Mouse (Mus musculus) forebrain, embryonic 12.5 days (tissue): ENCODE results near the gene Prph. TPM values are rescaled to one million over a fixed set of nuclear protein-coding genes. Genes with fewer than 3 reads are reported as not detected.

ENCODE experiments used
- ATAC-seq: fragments of 200-750 bp; cut with Nextera tagmentation; 2 replicates; pipeline ENCODE4 v1.8.0; 2017; ENCODE audit warnings: moderate TSS enrichment; ENCODE audit not compliant: low FRiP score
- H3K27ac ChIP-seq: fragments of 300-500 bp; sonication (generic); 2 replicates; pipeline ENCODE4 v1.5.1; 2016; ENCODE audit warnings: mild to moderate bottlenecking
- H3K27me3 ChIP-seq: fragments of 300-500 bp; sonication (generic); 2 replicates; pipeline ENCODE4 v1.6.1; 2016; ENCODE audit warnings: mild to moderate bottlenecking
- H3K36me3 ChIP-seq: fragments of 300-500 bp; sonication (generic); replicated peaks from 2 replicates; pipeline ENCODE4 v1.6.1; 2016; ENCODE audit warnings: mild to moderate bottlenecking
- H3K4me1 ChIP-seq: fragments of 300-500 bp; sonication (generic); 2 replicates; pipeline ENCODE4 v1.6.1; 2016
- H3K4me2 ChIP-seq: fragments of 300-500 bp; sonication (generic); 2 replicates; pipeline ENCODE4 v1.6.1; 2016; ENCODE audit warnings: mild to moderate bottlenecking, moderate library complexity
- H3K4me3 ChIP-seq: fragments of 300-500 bp; sonication (generic); replicated peaks from 2 replicates; pipeline ENCODE4 v1.5.1; 2016; ENCODE audit warnings: mild to moderate bottlenecking
- H3K9ac ChIP-seq: fragments of 300-500 bp; sonication (generic); 2 replicates; pipeline ENCODE4 v1.6.1; 2016; ENCODE audit warnings: mild to moderate bottlenecking
- H3K9me3 ChIP-seq: fragments of 300-500 bp; sonication (generic); 2 replicates; pipeline ENCODE4 v1.6.1; 2016
- WGBS: fragments of 180-500 bp; shearing (Covaris S2); methylation state at CpG from one replicate; pipeline ENCODE4 v1.1.7; 2016; 5-methylcytosine and 5-hydroxymethylcytosine counted together
- polyA plus RNA-seq: library from polyadenylated mRNA; unstranded; fragments of >200 nt; fragmentation: Nextera tagmentation; extraction: Ambion mirVana; gene quantifications from 2 replicates; pipeline ENCODE4 v1.2.1, GENCODE M21; 2016

Gene Prph
- polyA plus RNA-seq = 0.73 and 1.4 TPM in 2 replicates

- 0 out of 2 replicates have a peak, but pooled peaks have one; percentile 3 for ATAC-seq
- peak within 1 kb of the TSS; percentile 25; the same call in 1 of the 2 replicates for H3K9ac ChIP-seq
Measured at GRCm38 (mm10) chr15:99055040-99055439, at the start of gene Prph. TSS of gene Prph (plus strand) at chr15:99055174.

GRCm38 (mm10) chr15:99008801-99009241, 46.2 kb upstream of the Prph start:
- H3K36me3 ChIP-seq = no peaks in the 10 kb centered on the region
- H3K27me3 ChIP-seq = no peaks in the 10 kb centered on the region
- WGBS = 69% methylated on average over 6 of the region's 6 CpGs
- no peaks in the 10 kb centered on the region for H3K4me1 ChIP-seq
- H3K9ac ChIP-seq = no peak overlapping the region
- no peak overlapping the region for H3K4me3 ChIP-seq
- H3K4me2 ChIP-seq = no peak overlapping the region
- no peaks in the 10 kb centered on the region for H3K9me3 ChIP-seq
- H3K27ac ChIP-seq = no peak overlapping the region
- no peak for ATAC-seq

More at GRCm38 (mm10) chr15:99055040-99055439, at the start of gene Prph:
- H3K4me3 ChIP-seq = peak within 1 kb of the TSS; percentile 37
- 2% methylated on average over 28 of the region's 30 CpGs for WGBS
- H3K36me3 ChIP-seq = no peaks in the 10 kb centered on the region
- peaks cover 97% of the 10 kb centered on the region for H3K27me3 ChIP-seq
- peaks cover 35% of the 10 kb centered on the region for H3K4me1 ChIP-seq
- no peak within 1 kb of the TSS for H3K27ac ChIP-seq
- peak within 1 kb of the TSS; percentile 57 for H3K4me2 ChIP-seq
- no peaks in the 10 kb centered on the region for H3K9me3 ChIP-seq

GRCm38 (mm10) chr15:99010896-99011295, 44.1 kb upstream of the Prph start:
- no peaks in the 10 kb centered on the region for H3K9me3 ChIP-seq
- no peak overlapping the region for H3K4me2 ChIP-seq
- H3K27me3 ChIP-seq = no peaks in the 10 kb centered on the region
- WGBS = 91% methylated on average over 2 of the region's 2 CpGs
- no peak overlapping the region for H3K27ac ChIP-seq
- no peak overlapping the region for H3K9ac ChIP-seq
- no peaks in the 10 kb centered on the region for H3K4me1 ChIP-seq
- no peaks in the 10 kb centered on the region for H3K36me3 ChIP-seq
- no peak overlapping the region for H3K4me3 ChIP-seq
- no peak for ATAC-seq

GRCm38 (mm10) chr15:99011946-99012345, 43.0 kb upstream of the Prph start:
- H3K36me3 ChIP-seq = no peaks in the 10 kb centered on the region
- no peaks in the 10 kb centered on the region for H3K4me1 ChIP-seq
- H3K27ac ChIP-seq = no peak overlapping the region
- no peaks in the 10 kb centered on the region for H3K9me3 ChIP-seq
- no peak overlapping the region for H3K9ac ChIP-seq
- H3K4me2 ChIP-seq = no peak overlapping the region
- ATAC-seq = no peak
- 92% methylated on average over 3 of the region's 3 CpGs for WGBS
- H3K4me3 ChIP-seq = no peak overlapping the region
- H3K27me3 ChIP-seq = no peaks in the 10 kb centered on the region

GRCm38 (mm10) chr15:99014496-99015030, 40.4 kb upstream of the Prph start:
- peaks cover 11% of the 10 kb centered on the region for H3K4me1 ChIP-seq
- no peak for ATAC-seq
- H3K9ac ChIP-seq = no peak overlapping the region
- no peak overlapping the region for H3K4me3 ChIP-seq
- H3K27me3 ChIP-seq = 0 out of 2 replicates have a peak, but pooled peaks cover 5% of the 10 kb centered on the region
- no peaks in the 10 kb centered on the region for H3K36me3 ChIP-seq
- no peak overlapping the region for H3K4me2 ChIP-seq
- WGBS = 75% methylated on average over 9 of the region's 9 CpGs
- H3K9me3 ChIP-seq = no peaks in the 10 kb centered on the region
- no peak overlapping the region for H3K27ac ChIP-seq

GRCm38 (mm10) chr15:99017355-99017761, 37.6 kb upstream of the Prph start:
- Histone ChIP-seq H3K36me3 (no peaks in the 10 kb centered on the region), H3K4me1 (peaks cover 11% of the 10 kb centered on the region), H3K27ac (no peak overlapping the region), H3K4me3 (no peak overlapping the region), H3K27me3 (0 out of 2 replicates have a peak, but pooled peaks cover 5% of the 10 kb centered on the region), H3K9me3 (no peaks in the 10 kb centered on the region), H3K4me2 (no peak overlapping the region), H3K9ac (no peak overlapping the region)
- WGBS = 83% methylated on average over 8 of the region's 8 CpGs
- no peak for ATAC-seq

- Histone ChIP-seq H3K9me3 (no peaks in the 10 kb centered on the region), H3K27ac (no peak overlapping the region)
- WGBS = 64% methylated on average over 9 of the region's 9 CpGs
Measured at GRCm38 (mm10) chr15:99017986-99018385, 37.0 kb upstream of the Prph start.

GRCm38 (mm10) chr15:99018630-99019029, 36.3 kb upstream of the Prph start:
- Histone ChIP-seq H3K4me2 (no peak overlapping the region), H3K9ac (no peak overlapping the region), H3K4me1 (peaks cover 11% of the 10 kb centered on the region), H3K4me3 (no peak overlapping the region), H3K36me3 (no peaks in the 10 kb centered on the region), H3K27ac (no peak overlapping the region), H3K27me3 (0 out of 2 replicates have a peak, but pooled peaks cover 5% of the 10 kb centered on the region), H3K9me3 (no peaks in the 10 kb centered on the region)
- WGBS = 89% methylated on average over 4 of the region's 4 CpGs
- ATAC-seq = no peak

More at GRCm38 (mm10) chr15:99017986-99018385, 37.0 kb upstream of the Prph start:
- H3K9ac ChIP-seq = no peak overlapping the region; the same call in 1 of the 2 replicates
- 0 out of 2 replicates have a peak, but pooled peaks cover 5% of the 10 kb centered on the region for H3K27me3 ChIP-seq
- no peak overlapping the region for H3K4me2 ChIP-seq
- H3K4me1 ChIP-seq = peaks cover 11% of the 10 kb centered on the region
- H3K4me3 ChIP-seq = no peak overlapping the region
- no peaks in the 10 kb centered on the region for H3K36me3 ChIP-seq
- ATAC-seq = no peak

GRCm38 (mm10) chr15:99019436-99019835, 35.5 kb upstream of the Prph start:
- H3K36me3 ChIP-seq = no peaks in the 10 kb centered on the region
- no peak overlapping the region for H3K9ac ChIP-seq
- peaks cover 11% of the 10 kb centered on the region for H3K4me1 ChIP-seq
- 0 out of 2 replicates have a peak, but pooled peaks cover 5% of the 10 kb centered on the region for H3K27me3 ChIP-seq
- no peak for ATAC-seq
- H3K4me2 ChIP-seq = no peak overlapping the region
- H3K27ac ChIP-seq = no peak overlapping the region
- H3K4me3 ChIP-seq = no peak overlapping the region
- no peaks in the 10 kb centered on the region for H3K9me3 ChIP-seq
- WGBS = 65% methylated on average over 8 of the region's 8 CpGs

GRCm38 (mm10) chr15:99020171-99020570, 34.8 kb upstream of the Prph start:
- no peaks in the 10 kb centered on the region for H3K36me3 ChIP-seq
- H3K27ac ChIP-seq = no peak overlapping the region
- 0 out of 2 replicates have a peak, but pooled peaks cover 5% of the 10 kb centered on the region for H3K27me3 ChIP-seq
- H3K4me3 ChIP-seq = no peak overlapping the region
- H3K9me3 ChIP-seq = no peaks in the 10 kb centered on the region
- no peak overlapping the region for H3K9ac ChIP-seq
- ATAC-seq = no peak
- H3K4me2 ChIP-seq = no peak overlapping the region
- H3K4me1 ChIP-seq = peaks cover 11% of the 10 kb centered on the region
- 87% methylated on average over 4 of the region's 4 CpGs for WGBS

GRCm38 (mm10) chr15:99021255-99021654, 33.7 kb upstream of the Prph start:
- Histone ChIP-seq H3K4me1 (peaks cover 11% of the 10 kb centered on the region), H3K36me3 (no peaks in the 10 kb centered on the region), H3K9me3 (no peaks in the 10 kb centered on the region), H3K9ac (no peak overlapping the region), H3K4me2 (no peak overlapping the region), H3K4me3 (no peak overlapping the region), H3K27me3 (0 out of 2 replicates have a peak, but pooled peaks cover 5% of the 10 kb centered on the region), H3K27ac (no peak overlapping the region)
- 98% methylated on average over 7 of the region's 7 CpGs for WGBS
- no peak for ATAC-seq

GRCm38 (mm10) chr15:99024668-99025314, 30.2 kb upstream of the Prph start:
- Histone ChIP-seq H3K27me3 (peaks cover 3% of the 10 kb centered on the region; the same call in 1 of the 2 replicates), H3K4me2 (no peak overlapping the region), H3K4me3 (no peak overlapping the region), H3K36me3 (no peaks in the 10 kb centered on the region), H3K9ac (no peak overlapping the region), H3K27ac (no peak overlapping the region), H3K9me3 (no peaks in the 10 kb centered on the region), H3K4me1 (peaks cover 10% of the 10 kb centered on the region)
- WGBS = 20% methylated on average over 7 of the region's 8 CpGs
- ATAC-seq = no peak
